8 mouse cellular contexts compared by ENCODE assay signal in the genomic region with DNA sequence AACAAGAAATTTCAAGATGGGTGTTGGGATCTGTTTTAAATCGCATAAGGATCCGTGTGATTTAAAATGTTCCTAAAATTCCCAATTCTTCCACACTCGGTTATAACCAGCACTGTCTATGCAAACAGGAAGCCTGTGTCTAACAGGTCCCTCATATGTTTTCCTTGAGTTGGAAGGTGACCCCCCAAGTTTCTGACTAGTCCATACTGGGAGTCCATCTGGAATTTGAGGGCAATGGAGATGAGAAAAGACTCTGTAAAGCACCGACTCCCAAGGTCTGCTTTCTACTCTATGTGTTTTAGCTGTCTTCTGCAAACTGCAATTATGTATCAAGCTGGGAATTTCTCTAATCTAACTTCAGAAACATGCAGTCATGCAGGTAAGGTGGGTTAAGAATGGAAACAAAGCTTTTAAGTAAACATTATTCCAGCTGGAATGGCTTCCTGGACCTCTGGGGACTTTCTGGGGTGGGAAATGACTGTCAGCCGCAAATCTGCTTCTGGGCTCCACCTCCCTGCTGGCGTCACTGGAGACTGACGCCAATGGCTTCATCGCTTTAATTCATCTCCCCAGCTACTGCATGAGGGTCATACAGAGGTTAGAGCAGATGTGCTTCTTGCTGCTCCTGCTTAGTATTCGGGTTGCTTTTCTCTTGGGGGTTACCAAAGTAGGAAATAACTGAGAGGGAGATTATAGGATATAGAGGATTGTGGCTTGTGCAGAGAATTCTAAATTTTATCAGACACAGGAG. TPM values are rescaled to one million over a fixed set of nuclear protein-coding genes. Genes with fewer than 3 reads are reported as not detected.
DNase-seq lines count a peak whose midpoint lies in the region; ATAC-seq lines count a peak whose summit lies in the region.

No protein-coding gene starts in this region.

- H3K4me1 ChIP-seq in embryonic facial prominence, embryonic 13.5 days = peaks cover 9% of the 10 kb centered on the region
- H3K4me1 ChIP-seq in heart, embryonic 16.5 days (ENCODE audit: control insufficient read depth, insufficient read depth, low read length) = peaks cover 8% of the 10 kb centered on the region
- H3K4me1 ChIP-seq in stomach, embryonic 15.5 days = 0 out of 2 replicates have a peak, but pooled peaks cover 5% of the 10 kb centered on the region

- H3K27ac ChIP-seq in embryonic facial prominence, embryonic 13.5 days = 0 out of 2 replicates have a peak overlapping the region, but pooled peaks have one; percentile 1
- peak overlapping the region; percentile 66 for H3K27ac ChIP-seq in heart, embryonic 16.5 days (ENCODE audit: low read length)
- H3K27ac ChIP-seq in stomach, embryonic 15.5 days = no peak overlapping the region

- no peaks in the 10 kb centered on the region for H3K9me3 ChIP-seq in embryonic facial prominence, embryonic 13.5 days
- no peaks in the 10 kb centered on the region for H3K9me3 ChIP-seq in heart, embryonic 16.5 days (replicated peaks; ENCODE audit: control insufficient read depth, low read length)
- no peaks in the 10 kb centered on the region for H3K9me3 ChIP-seq in stomach, embryonic 15.5 days

- WGBS in embryonic facial prominence, embryonic 13.5 days = 25% methylated on average over 9 of the region's 9 CpGs
- WGBS in heart, embryonic 16.5 days = 30% methylated on average over 9 of the region's 9 CpGs
- 35% methylated on average over 9 of the region's 9 CpGs for WGBS in stomach, embryonic 15.5 days

- no peaks in the 10 kb centered on the region for H3K36me3 ChIP-seq in embryonic facial prominence, embryonic 13.5 days
- H3K36me3 ChIP-seq in heart, embryonic 16.5 days (ENCODE audit: control insufficient read depth, insufficient read depth) = no peaks in the 10 kb centered on the region
- H3K36me3 ChIP-seq in stomach, embryonic 15.5 days = no peaks in the 10 kb centered on the region

- peak; percentile 60; the same call in 1 of the 2 replicates for ATAC-seq in embryonic facial prominence, embryonic 13.5 days (ENCODE audit: insufficient number of reproducible peaks, insufficient read depth, low FRiP score, low TSS enrichment, low read depth)
- ATAC-seq in heart, embryonic 16.5 days (replicated peaks; ENCODE audit: extremely low read depth, insufficient read depth, low FRiP score) = peak; percentile 58; the same call in 1 of the 2 replicates
- ATAC-seq in stomach, embryonic 15.5 days (ENCODE audit: insufficient read depth, low FRiP score, low read depth) = peak; percentile 60; the same call in 1 of the 2 replicates

- H3K4me3 ChIP-seq in embryonic facial prominence, embryonic 13.5 days = no peak overlapping the region
- no peak overlapping the region for H3K4me3 ChIP-seq in heart, embryonic 16.5 days (ENCODE audit: low read length)
- H3K4me3 ChIP-seq in stomach, embryonic 15.5 days (replicated peaks) = no peak overlapping the region

- no peaks in the 10 kb centered on the region for H3K27me3 ChIP-seq in embryonic facial prominence, embryonic 13.5 days
- H3K27me3 ChIP-seq in heart, embryonic 16.5 days (ENCODE audit: control insufficient read depth, insufficient read depth, low read length) = no peaks in the 10 kb centered on the region
- H3K27me3 ChIP-seq in stomach, embryonic 15.5 days (replicated peaks) = no peaks in the 10 kb centered on the region

- no peak overlapping the region for H3K9ac ChIP-seq in embryonic facial prominence, embryonic 13.5 days
- H3K9ac ChIP-seq in heart, embryonic 16.5 days (ENCODE audit: low read length) = peak overlapping the region; percentile 10; the same call in 1 of the 2 replicates
- no peak overlapping the region for H3K9ac ChIP-seq in stomach, embryonic 15.5 days

- peak; percentile 11 for DNase-seq in adrenal gland, postnatal 25 days
- DNase-seq in lung, postnatal 10 days = peak; percentile 31
- no peak for DNase-seq in left cerebral cortex, adult 11 months (ENCODE audit: low spot score)
- DNase-seq in thymus, postnatal 10 days (ENCODE audit: low spot score in 2 of 2) = no peak
- no peak for DNase-seq in cerebellum, adult 8-10 months

- no peak overlapping the region for H3K4me2 ChIP-seq in embryonic facial prominence, embryonic 13.5 days
- H3K4me2 ChIP-seq in heart, embryonic 16.5 days (ENCODE audit: low read depth, low read length) = peak overlapping the region; percentile 33; the same call in 1 of the 2 replicates
- peak overlapping the region; percentile 17; the same call in 1 of the 2 replicates for H3K4me2 ChIP-seq in stomach, embryonic 15.5 days

RNA-seq across cellular contexts. Expression of gene Fam163a, which starts 25.7 kb away (rescaled TPM):
- 7.6 and 14.1 TPM in 2 replicates for total RNA-seq in adrenal gland, postnatal 25 days (2021)
- polyA plus RNA-seq in embryonic facial prominence, embryonic 13.5 days (2015; fragmentation: Nextera tagmentation; extraction: Ambion mirVana) = 0.31 and 0.40 TPM in 2 replicates
- 1.4 and 1.6 TPM in 2 replicates for polyA plus RNA-seq in heart, embryonic 16.5 days (2015; fragmentation: Nextera tagmentation; extraction: Ambion mirVana)
- 4.7 and 4.9 TPM in 2 replicates for polyA plus RNA-seq in stomach, embryonic 15.5 days (2015; fragmentation: Nextera tagmentation; extraction: Ambion mirVana)

Comparison
In these comparisons a context has a peak if more than half of its experiments do, and no peak if none do; other contexts are left out.
1. DNase-seq: peak in adrenal gland, postnatal 25 days (single experiment) and lung, postnatal 10 days (single experiment); none in left cerebral cortex, adult 11 months (single experiment), thymus, postnatal 10 days (0 of 2) and cerebellum, adult 8-10 months (single experiment).
2. Peak in every context shown above with its lines, with median percentiles within 50 percentile points of each other: ATAC-seq.